Mouse (Mus musculus) cerebellum, adult 2 months (tissue): ENCODE data around the gene Mob2.

ENCODE experiments used
- CTCF ChIP-seq: fragments of 200-500 bp; IDR thresholded peaks from 2 replicates; pipeline ENCODE4 v1.5.1; 2011; ENCODE audit warnings: low read depth, mild to moderate bottlenecking, control low read depth, low read length, moderate library complexity, borderline replicate concordance; ENCODE audit not compliant: insufficient read depth
- POLR2A ChIP-seq: fragments of 200-500 bp; IDR thresholded peaks from 2 replicates; pipeline ENCODE4 v1.6.1; 2011; ENCODE audit warnings: low read length, control low read depth, borderline replicate concordance; ENCODE audit not compliant: insufficient read depth

DNA sequence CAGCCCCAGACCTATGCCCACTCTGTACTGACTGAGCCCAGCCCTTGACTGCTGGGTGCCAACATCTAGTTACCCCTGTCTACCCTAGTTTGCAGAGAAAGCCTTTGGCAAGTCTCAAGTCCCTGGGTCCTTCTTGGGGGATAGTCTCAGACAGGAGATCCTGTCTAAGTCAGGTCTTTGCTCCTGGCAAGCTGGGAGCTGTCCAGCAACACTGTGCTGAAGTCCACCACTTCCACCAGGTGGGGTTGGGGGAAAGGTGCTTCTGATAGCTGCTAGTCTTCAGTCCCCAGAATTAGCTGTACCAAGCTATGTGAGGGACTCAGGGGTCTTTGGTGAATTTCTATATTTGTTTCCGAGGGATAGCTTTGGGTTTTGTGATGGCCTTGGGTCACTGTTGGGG, 101.7 kb downstream of the Mob2 start:
- TF ChIP-seq POLR2A (no peak), CTCF (no peak)
